Mouse (Mus musculus) stomach, embryonic 15.5 days (tissue): ENCODE measurements around the gene Mtx3. TPM values are rescaled to one million over a fixed set of nuclear protein-coding genes. Genes with fewer than 3 reads are reported as not detected.

Experiments used
- ATAC-seq: fragments of 200-750 bp; cut with Nextera tagmentation; 2 replicates; pipeline ENCODE4 v1.8.0; 2017; ENCODE audit warnings: low read depth, moderate number of reproducible peaks, moderate TSS enrichment; ENCODE audit not compliant: insufficient read depth, low FRiP score
- H3K27ac ChIP-seq: fragments of 300-500 bp; sonication (generic); 2 replicates; pipeline ENCODE4 v1.5.1; 2015; ENCODE audit warnings: mild to moderate bottlenecking, inconsistent platforms
- H3K27me3 ChIP-seq: fragments of 300-500 bp; sonication (generic); replicated peaks from 2 replicates; pipeline ENCODE4 v1.6.1; 2015; ENCODE audit warnings: inconsistent platforms
- H3K36me3 ChIP-seq: fragments of 300-500 bp; sonication (generic); 2 replicates; pipeline ENCODE4 v1.6.1; 2015; ENCODE audit warnings: inconsistent platforms
- H3K4me1 ChIP-seq: fragments of 300-500 bp; sonication (generic); 2 replicates; pipeline ENCODE4 v1.6.1; 2015; ENCODE audit warnings: inconsistent platforms
- H3K4me2 ChIP-seq: fragments of 300-500 bp; sonication (generic); 2 replicates; pipeline ENCODE4 v1.6.1; 2015; ENCODE audit warnings: mild to moderate bottlenecking, inconsistent platforms
- H3K4me3 ChIP-seq: fragments of 300-500 bp; sonication (generic); replicated peaks from 2 replicates; pipeline ENCODE4 v1.5.1; 2015; ENCODE audit warnings: inconsistent platforms
- H3K9ac ChIP-seq: fragments of 300-500 bp; sonication (generic); 2 replicates; pipeline ENCODE4 v1.6.1; 2015; ENCODE audit warnings: inconsistent platforms
- H3K9me3 ChIP-seq: fragments of 300-500 bp; sonication (generic); 2 replicates; pipeline ENCODE4 v1.6.1; 2016; ENCODE audit warnings: inconsistent platforms
- WGBS: fragments of 180-500 bp; shearing (Covaris S2); methylation state at CpG from one replicate; pipeline ENCODE4 v1.1.7; 2015; 5-methylcytosine and 5-hydroxymethylcytosine counted together
- polyA plus RNA-seq: library from polyadenylated mRNA; unstranded; fragments of >200 nt; fragmentation: Nextera tagmentation; extraction: Ambion mirVana; gene quantifications from 2 replicates; pipeline ENCODE4 v1.2.1, GENCODE M21; 2015

Gene Mtx3
- polyA plus RNA-seq, 1 experiment from 2014 or later: 3.2 TPM

DNA sequence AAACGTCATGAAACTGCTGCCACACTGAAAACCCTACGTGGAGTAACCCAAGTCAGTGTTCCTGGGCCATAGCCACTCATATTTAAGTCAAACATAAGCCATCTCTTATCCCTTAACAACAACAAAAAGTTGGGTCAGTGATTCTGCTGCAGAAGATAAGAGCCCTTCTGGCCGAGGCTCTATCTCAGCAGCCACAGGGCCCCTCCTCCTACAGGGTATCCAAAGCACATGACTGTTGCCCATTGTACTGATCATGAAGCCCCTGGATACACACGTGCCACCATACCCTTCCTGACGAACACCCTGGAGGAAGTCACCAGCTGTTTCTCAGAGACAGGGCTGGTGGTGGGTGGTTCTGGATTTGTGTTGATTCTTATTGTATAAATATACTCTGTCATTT lies 3.4 kb downstream of the Mtx3 start:
- ATAC-seq: 0 out of 2 replicates have a peak, but pooled peaks have one; percentile 30
- WGBS: 75% methylated on average over 5 of the region's 5 CpGs
- Histone ChIP-seq H3K9ac (no peak overlapping the region), H3K9me3 (no peaks in the 10 kb centered on the region), H3K4me1 (peaks cover 4% of the 10 kb centered on the region; the same call in 1 of the 2 replicates), H3K4me2 (no peak overlapping the region), H3K36me3 (0 out of 2 replicates have a peak, but pooled peaks cover 14% of the 10 kb centered on the region), H3K27ac (no peak overlapping the region), H3K4me3 (no peak overlapping the region), H3K27me3 (no peaks in the 10 kb centered on the region)

DNA sequence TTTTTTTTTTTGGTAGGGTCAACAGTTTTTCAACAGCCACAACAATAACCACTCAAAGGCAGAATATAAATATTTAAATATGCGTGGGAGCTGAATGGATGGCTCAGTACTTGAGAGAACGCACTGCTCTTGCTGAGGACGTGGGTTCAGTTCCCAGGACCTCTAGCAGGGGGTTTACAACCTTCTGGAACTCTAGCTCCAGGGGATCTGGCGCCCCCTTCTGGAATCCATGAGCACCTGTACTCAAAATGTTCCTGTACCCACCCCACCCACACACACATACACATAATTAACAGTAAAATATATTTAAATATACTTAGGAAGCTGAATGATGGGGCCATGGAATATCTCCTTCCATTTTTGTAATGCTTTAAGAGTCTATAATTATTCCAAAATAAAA lies 11.3 kb downstream of the Mtx3 start:
- 0 out of 2 replicates have a peak, but pooled peaks cover 4% of the 10 kb centered on the region for H3K36me3 ChIP-seq
- H3K9ac ChIP-seq: no peak overlapping the region
- no peak for ATAC-seq
- no peaks in the 10 kb centered on the region for H3K4me1 ChIP-seq
- 69% methylated on average over 4 of the region's 4 CpGs for WGBS
- no peaks in the 10 kb centered on the region for H3K9me3 ChIP-seq
- no peak overlapping the region for H3K4me2 ChIP-seq
- no peak overlapping the region for H3K27ac ChIP-seq
- no peaks in the 10 kb centered on the region for H3K27me3 ChIP-seq
- H3K4me3 ChIP-seq: no peak overlapping the region

DNA sequence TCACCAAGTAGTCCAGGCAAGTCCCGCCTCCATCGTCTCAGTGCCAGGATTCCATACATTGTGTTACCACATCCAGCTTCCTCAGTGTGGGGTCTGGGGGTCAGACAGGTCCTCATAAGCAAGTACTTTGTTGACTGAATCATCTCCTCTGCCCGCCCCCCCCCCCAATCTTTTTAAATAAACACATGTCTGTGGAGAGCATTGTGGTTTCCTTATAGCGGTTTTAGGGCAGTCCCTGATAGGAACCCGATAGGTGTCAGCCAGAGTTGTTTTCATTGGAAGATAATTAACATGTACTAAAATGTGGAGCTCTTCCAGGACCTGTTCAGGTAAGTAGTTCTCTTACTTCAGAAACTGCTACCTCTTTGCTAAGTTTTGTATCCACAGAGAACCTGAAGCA lies 14.2 kb downstream of the Mtx3 start:
- Histone ChIP-seq H3K36me3 (0 out of 2 replicates have a peak, but pooled peaks cover 3% of the 10 kb centered on the region), H3K27me3 (no peaks in the 10 kb centered on the region), H3K27ac (no peak overlapping the region), H3K4me2 (no peak overlapping the region), H3K4me1 (no peaks in the 10 kb centered on the region), H3K9me3 (no peaks in the 10 kb centered on the region), H3K4me3 (no peak overlapping the region), H3K9ac (no peak overlapping the region)
- no peak for ATAC-seq
- WGBS: 55% methylated on average over 5 of the region's 5 CpGs

DNA sequence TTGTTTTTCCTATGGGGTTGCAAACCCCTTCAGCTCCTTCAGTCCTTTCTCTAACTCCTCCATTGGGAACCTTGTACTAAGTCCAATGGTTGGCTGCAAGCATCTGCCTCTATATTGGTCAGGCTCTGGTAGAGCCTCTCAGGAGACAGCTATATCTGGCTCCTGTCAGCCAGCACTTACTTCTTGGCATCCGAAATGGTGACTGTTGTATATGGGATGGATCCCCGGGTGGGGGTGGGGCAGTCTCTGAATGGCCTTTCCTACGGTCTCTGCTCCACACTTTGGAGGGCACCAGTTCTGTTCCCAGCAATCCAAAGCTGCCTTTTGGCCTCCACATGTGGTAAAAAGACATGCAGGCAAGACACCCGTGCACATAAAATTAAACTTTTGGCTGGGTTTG lies 15.4 kb downstream of the Mtx3 start:
- H3K27me3 ChIP-seq: no peaks in the 10 kb centered on the region
- WGBS: 81% methylated on average over 4 of the region's 4 CpGs
- H3K4me2 ChIP-seq: no peak overlapping the region
- H3K4me3 ChIP-seq: no peak overlapping the region
- no peaks in the 10 kb centered on the region for H3K9me3 ChIP-seq
- ATAC-seq: no peak
- H3K4me1 ChIP-seq: no peaks in the 10 kb centered on the region
- H3K9ac ChIP-seq: no peak overlapping the region
- H3K36me3 ChIP-seq: no peaks in the 10 kb centered on the region
- H3K27ac ChIP-seq: no peak overlapping the region

DNA sequence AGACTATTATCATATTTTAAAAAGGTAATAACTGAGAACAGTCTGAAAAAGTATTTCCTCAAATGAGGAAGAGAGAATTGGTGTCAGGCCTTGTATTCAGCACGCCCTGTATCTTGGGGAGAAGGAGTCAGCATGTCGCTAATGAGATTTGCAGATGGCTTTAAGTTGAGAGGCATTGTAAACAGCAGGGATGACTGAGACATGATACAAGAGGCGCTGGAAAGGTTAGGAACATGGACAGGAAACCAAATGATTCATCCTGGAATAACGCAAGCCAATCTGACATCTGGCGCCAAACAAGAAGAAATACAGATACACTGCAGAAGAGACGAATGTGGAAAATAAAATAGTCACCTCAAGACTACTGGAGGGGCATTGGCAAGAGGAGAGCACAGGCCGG lies 20.8 kb downstream of the Mtx3 start:
- no peak for ATAC-seq
- no peaks in the 10 kb centered on the region for H3K27me3 ChIP-seq
- H3K36me3 ChIP-seq: no peaks in the 10 kb centered on the region
- no peaks in the 10 kb centered on the region for H3K9me3 ChIP-seq
- H3K4me2 ChIP-seq: no peak overlapping the region
- 52% methylated on average over 7 of the region's 7 CpGs for WGBS
- H3K4me3 ChIP-seq: no peak overlapping the region
- H3K9ac ChIP-seq: no peak overlapping the region
- no peak overlapping the region for H3K27ac ChIP-seq
- no peaks in the 10 kb centered on the region for H3K4me1 ChIP-seq

DNA sequence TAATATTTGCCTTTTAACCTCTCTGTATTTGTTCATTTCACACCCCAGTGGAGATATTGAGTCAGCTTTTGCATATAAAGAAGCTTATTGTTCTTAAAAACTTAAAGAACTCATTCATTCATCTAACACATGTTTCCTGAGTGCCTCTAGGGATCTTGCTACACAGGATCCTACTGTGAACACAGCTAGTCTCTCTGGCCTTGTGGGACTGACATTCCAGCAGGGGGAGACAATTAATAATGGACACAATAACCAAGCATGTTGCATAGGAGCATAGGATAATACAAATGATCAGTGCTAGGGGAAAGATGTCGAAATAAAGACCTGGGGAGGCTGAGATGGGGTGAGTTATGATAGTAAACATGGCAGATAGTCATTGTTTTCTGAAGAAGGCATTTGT lies 22.1 kb downstream of the Mtx3 start:
- no peaks in the 10 kb centered on the region for H3K4me1 ChIP-seq
- no peak overlapping the region for H3K27ac ChIP-seq

DNA sequence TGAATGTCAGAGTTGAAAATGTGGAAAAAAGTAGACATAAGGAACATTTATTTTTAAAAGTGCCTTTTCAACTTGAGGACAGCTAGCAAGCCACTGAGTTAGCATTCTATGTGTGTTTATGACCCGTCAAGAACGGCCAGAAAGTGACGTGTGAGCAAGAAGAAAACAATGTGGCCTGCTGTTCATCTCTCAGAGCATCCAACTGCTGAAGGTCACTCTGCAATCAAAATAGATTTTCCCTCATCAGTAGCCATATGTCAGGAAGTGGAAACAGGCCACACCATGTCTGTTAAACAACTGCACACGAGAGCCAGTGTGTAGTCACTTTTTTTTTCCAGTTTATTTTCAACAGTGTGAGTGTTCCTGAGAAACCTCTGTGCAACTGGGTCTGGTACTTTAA lies 35.0 kb downstream of the Mtx3 start:
- no peak overlapping the region for H3K9ac ChIP-seq
- no peak overlapping the region for H3K4me2 ChIP-seq
- no peak overlapping the region for H3K27ac ChIP-seq
- H3K27me3 ChIP-seq: no peaks in the 10 kb centered on the region
- H3K9me3 ChIP-seq: no peaks in the 10 kb centered on the region
- H3K4me1 ChIP-seq: no peaks in the 10 kb centered on the region
- WGBS: 48% methylated on average over 4 of the region's 4 CpGs
- H3K4me3 ChIP-seq: no peak overlapping the region
- no peak for ATAC-seq
- no peaks in the 10 kb centered on the region for H3K36me3 ChIP-seq

More for the DNA sequence above, 22.1 kb downstream of the Mtx3 start:
- H3K4me2 ChIP-seq: no peak overlapping the region
- 76% methylated on average over 1 of the region's 1 CpGs for WGBS
- no peak overlapping the region for H3K4me3 ChIP-seq
- ATAC-seq: no peak
- no peaks in the 10 kb centered on the region for H3K36me3 ChIP-seq
- no peaks in the 10 kb centered on the region for H3K9me3 ChIP-seq
- H3K9ac ChIP-seq: no peak overlapping the region
- H3K27me3 ChIP-seq: no peaks in the 10 kb centered on the region

DNA sequence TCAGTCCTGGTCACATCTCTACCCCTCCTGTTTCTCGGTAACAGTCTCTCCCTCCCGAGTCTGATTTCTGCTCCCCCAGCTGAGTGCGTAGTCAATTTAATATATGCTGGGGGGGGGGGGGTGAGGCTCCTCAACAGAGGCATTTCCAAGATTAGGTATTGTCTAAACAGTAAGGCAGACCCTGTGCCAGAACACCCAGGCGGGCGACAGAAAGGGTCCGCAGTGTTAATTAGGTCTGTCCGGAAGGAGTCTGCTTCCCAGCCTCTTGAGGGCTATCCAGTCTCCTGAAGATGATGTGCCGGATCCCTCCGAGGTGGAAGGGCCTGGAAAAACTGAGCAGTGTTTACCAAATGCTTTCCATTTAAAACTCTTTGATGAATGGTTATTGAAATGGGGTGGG lies 35.4 kb downstream of the Mtx3 start:
- WGBS: 36% methylated on average over 9 of the region's 9 CpGs
- no peaks in the 10 kb centered on the region for H3K27me3 ChIP-seq
- no peak overlapping the region for H3K4me2 ChIP-seq
- no peak overlapping the region for H3K9ac ChIP-seq
- H3K4me3 ChIP-seq: no peak overlapping the region
- ATAC-seq: no peak
- no peak overlapping the region for H3K27ac ChIP-seq
- no peaks in the 10 kb centered on the region for H3K9me3 ChIP-seq
- no peaks in the 10 kb centered on the region for H3K36me3 ChIP-seq
- H3K4me1 ChIP-seq: no peaks in the 10 kb centered on the region

DNA sequence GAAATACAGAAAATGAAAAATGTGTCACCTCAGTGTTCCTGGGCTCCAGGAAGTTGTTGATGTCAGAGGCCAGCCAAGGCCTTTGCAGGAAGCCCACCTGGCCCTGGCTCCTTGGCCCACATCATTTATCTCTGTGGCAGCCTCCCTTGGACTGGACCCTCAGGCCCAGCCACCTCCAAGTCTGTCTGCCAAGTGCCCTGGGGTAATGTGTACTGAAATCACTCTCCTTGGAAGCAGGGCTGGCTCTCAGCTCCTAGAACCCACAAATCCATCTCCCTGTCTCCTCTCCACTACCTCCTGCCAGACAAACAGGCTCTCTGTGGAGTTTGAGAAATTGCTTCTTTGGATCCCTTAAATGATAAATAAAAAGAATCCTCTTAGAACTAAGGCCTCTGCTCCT lies 36.0 kb downstream of the Mtx3 start:
- no peaks in the 10 kb centered on the region for H3K36me3 ChIP-seq
- H3K4me2 ChIP-seq: no peak overlapping the region
- no peak overlapping the region for H3K27ac ChIP-seq
- H3K9ac ChIP-seq: no peak overlapping the region
- no peaks in the 10 kb centered on the region for H3K27me3 ChIP-seq
- no peaks in the 10 kb centered on the region for H3K4me1 ChIP-seq
- no peaks in the 10 kb centered on the region for H3K9me3 ChIP-seq
- no peak overlapping the region for H3K4me3 ChIP-seq
- ATAC-seq: no peak

DNA sequence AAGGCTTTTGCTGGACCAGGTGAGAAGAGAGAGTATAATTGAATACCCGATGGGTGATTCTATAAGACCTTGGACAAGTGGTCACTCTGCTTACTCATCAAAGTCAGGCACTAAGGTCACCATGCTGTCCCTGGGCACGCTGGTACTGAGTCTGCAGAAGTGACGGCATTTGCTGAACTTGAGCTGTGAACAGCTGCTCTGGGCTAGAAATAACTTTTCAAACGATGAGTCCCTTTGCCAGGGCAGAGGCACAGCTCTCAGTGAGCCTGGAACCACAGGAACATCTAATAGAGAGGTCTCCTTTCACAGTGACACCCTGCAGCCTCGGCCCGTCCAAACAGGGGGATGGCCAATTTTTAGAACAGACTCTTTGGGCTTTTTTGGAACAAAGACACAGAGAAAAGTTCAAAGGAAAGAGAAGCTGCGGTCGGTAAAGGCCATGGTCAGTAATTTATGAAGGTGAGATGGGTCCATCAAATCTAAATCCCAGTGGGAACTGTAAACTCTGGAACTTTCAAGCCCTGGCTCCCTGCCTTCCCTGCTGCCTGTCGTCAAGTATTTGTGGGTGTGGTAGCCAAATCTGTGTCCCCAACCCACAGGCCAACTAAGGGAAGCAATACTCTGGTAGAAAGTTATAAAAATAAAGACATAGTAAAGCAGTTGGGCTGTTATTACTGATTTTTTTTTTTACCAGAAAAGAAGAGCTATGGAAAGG lies 37.9 kb downstream of the Mtx3 start:
- Histone ChIP-seq H3K9ac (no peak overlapping the region), H3K27ac (no peak overlapping the region), H3K4me1 (no peaks in the 10 kb centered on the region), H3K9me3 (no peaks in the 10 kb centered on the region), H3K4me2 (no peak overlapping the region), H3K4me3 (no peak overlapping the region), H3K36me3 (no peaks in the 10 kb centered on the region), H3K27me3 (no peaks in the 10 kb centered on the region)
- no peak for ATAC-seq
- 79% methylated on average over 9 of the region's 9 CpGs for WGBS

DNA sequence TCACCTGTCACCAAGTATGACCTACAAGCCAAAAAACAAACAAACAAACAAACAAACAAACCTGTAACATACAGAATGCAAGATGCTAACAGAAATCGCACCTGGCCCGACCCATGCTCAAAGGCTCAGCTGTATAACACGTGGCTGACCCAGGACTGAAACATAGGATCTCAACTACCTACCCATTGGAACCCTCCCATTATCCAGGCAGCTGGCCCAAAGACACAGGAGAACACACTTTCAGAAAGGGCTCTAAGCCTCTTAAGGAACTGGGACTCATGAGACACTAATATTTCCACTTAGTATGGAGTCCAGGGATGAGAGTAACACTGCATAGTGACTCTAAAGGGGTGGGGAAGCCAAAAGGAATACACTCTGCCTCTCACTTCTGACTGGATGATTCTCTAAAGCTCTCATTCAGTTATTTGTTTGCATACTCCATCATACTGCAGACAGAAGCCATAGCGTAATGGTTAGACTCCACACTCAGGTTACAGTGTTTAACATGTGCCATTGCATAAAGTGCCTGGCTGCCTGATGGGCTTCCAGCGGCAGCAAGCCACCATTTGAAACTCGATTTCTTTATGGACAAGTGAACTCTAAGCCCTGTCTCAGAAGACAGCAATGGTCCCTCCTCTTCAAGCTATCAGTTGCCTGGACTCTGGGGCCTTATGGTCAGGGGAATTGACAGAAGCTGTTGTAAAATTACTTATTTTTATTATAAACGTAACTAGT lies 38.6 kb downstream of the Mtx3 start:
- Histone ChIP-seq H3K4me2 (no peak overlapping the region), H3K9me3 (no peaks in the 10 kb centered on the region), H3K36me3 (no peaks in the 10 kb centered on the region), H3K4me1 (no peaks in the 10 kb centered on the region), H3K9ac (no peak overlapping the region), H3K27me3 (no peaks in the 10 kb centered on the region), H3K4me3 (no peak overlapping the region), H3K27ac (no peak overlapping the region)
- ATAC-seq: no peak
- 79% methylated on average over 7 of the region's 7 CpGs for WGBS

DNA sequence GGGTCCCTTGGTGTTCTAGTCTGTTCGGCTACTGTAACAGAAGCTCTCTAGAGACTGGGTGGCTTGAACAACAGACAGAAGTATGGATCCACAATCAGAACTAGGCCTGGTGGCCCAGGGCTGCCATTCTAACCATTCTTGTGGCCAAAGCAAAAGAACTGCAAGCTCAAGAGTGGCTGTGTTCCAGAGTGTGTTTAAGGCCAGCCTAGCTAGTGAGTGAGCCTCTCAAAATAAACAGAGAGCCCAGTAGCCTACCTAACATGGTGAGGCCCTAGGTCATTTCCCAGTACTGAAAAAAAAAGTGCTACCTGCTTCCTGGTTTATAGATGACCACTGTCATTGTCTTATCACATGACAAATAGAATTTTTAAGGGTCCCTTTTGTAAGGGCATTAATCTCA lies 39.6 kb downstream of the Mtx3 start:
- H3K4me2 ChIP-seq: no peak overlapping the region
- no peak overlapping the region for H3K9ac ChIP-seq
- H3K4me3 ChIP-seq: no peak overlapping the region
- no peak overlapping the region for H3K27ac ChIP-seq
- no peaks in the 10 kb centered on the region for H3K36me3 ChIP-seq
- no peaks in the 10 kb centered on the region for H3K4me1 ChIP-seq
- H3K9me3 ChIP-seq: no peaks in the 10 kb centered on the region
- WGBS: 85% methylated on average over 1 of the region's 1 CpGs
- no peak for ATAC-seq
- no peaks in the 10 kb centered on the region for H3K27me3 ChIP-seq
